ENCODE assay signal across 14 mouse cellular contexts in genomic region chr5:131711474-131712129, GRCm38 (mm10).
DNase-seq lines count a peak whose midpoint lies in the region; ATAC-seq and TF ChIP-seq lines count a peak whose summit lies in the region.
"Had no signal": no experiment of that assay in that cellular context is flagged by ENCODE, and none has a peak within 500 bp of the region (broad histone marks: within the 10 kb centered on the region; RNA-seq: fewer than 3 reads in every experiment).

No protein-coding gene starts in this region.

- TF ChIP-seq POLR2A in kidney, adult 2 months (IDR thresholded peaks at IDR 0.05; ENCODE audit: low read depth, low read length) = no peak
- TF ChIP-seq POLR2A in limb, embryonic 14.5 days (IDR thresholded peaks at IDR 0.05; ENCODE audit: borderline replicate concordance, extremely low read depth, insufficient read depth, insufficient read length) = no peak

- intact Hi-C loops in heart, postnatal 10 days (cut with DNase I) = no loop called here

- H3K27me3 ChIP-seq in kidney, adult 2 months (replicated peaks; ENCODE audit: control insufficient read depth, insufficient read depth, low read length) = no peaks in the 10 kb centered on the region
- no peaks in the 10 kb centered on the region for H3K27me3 ChIP-seq in limb, embryonic 14.5 days (ENCODE audit: control insufficient read depth, insufficient read depth, low read length)
- H3K27me3 ChIP-seq: forebrain, embryonic 12.5 days; hindbrain, embryonic 15.5 days had no signal

- TF ChIP-seq CTCF in kidney, adult 2 months (conservative IDR thresholded peaks at IDR 0.05; ENCODE audit: insufficient read depth, insufficient read length, low read depth, low read length) = no peak

- H3K36me3 ChIP-seq in kidney, adult 2 months (ENCODE audit: control insufficient read depth, insufficient read depth, low read length) = no peaks in the 10 kb centered on the region
- peaks cover 10% of the 10 kb centered on the region for H3K36me3 ChIP-seq in limb, embryonic 14.5 days (ENCODE audit: control insufficient read depth, insufficient read depth, low read length)
- H3K36me3 ChIP-seq: hindbrain, embryonic 15.5 days had no signal

- no peak overlapping the region for H3K9ac ChIP-seq in limb, embryonic 14.5 days (ENCODE audit: low read depth, low read length, severe bottlenecking)
- H3K9ac ChIP-seq: forebrain, embryonic 12.5 days; hindbrain, embryonic 15.5 days; liver, embryonic 14.5 days had no signal

- H3K27ac ChIP-seq in kidney, adult 2 months (ENCODE audit: insufficient read depth, low read depth, low read length) = no peak overlapping the region
- H3K27ac ChIP-seq in limb, embryonic 14.5 days (replicated peaks; ENCODE audit: low read depth, low read length) = 0 out of 2 replicates have a peak overlapping the region, but pooled peaks have one; percentile 3
- H3K27ac ChIP-seq: forebrain, embryonic 12.5 days; heart, embryonic 10.5 days; hindbrain, embryonic 15.5 days; liver, embryonic 14.5 days had no signal

- WGBS in kidney, adult 2 months = 39% methylated on average over 5 of the region's 5 CpGs
- 22% methylated on average over 5 of the region's 5 CpGs for WGBS in limb, embryonic 14.5 days

- H3K9me3 ChIP-seq in limb, embryonic 14.5 days (ENCODE audit: control insufficient read depth, low read length) = 0 out of 2 replicates have a peak, but pooled peaks cover 8% of the 10 kb centered on the region
- H3K9me3 ChIP-seq: forebrain, embryonic 12.5 days; hindbrain, embryonic 15.5 days had no signal

- H3K4me1 ChIP-seq in kidney, adult 2 months (ENCODE audit: control insufficient read depth, insufficient read depth, low read length) = 0 out of 2 replicates have a peak, but pooled peaks cover 3% of the 10 kb centered on the region
- peaks cover 10% of the 10 kb centered on the region; the same call in 1 of the 2 replicates for H3K4me1 ChIP-seq in limb, embryonic 14.5 days (ENCODE audit: control insufficient read depth, insufficient read depth, low read length)

- peak; percentile 3 for DNase-seq in kidney, adult 2 months
- DNase-seq in kidney, postnatal 25 days = no peak
- DNase-seq in adrenal gland, postnatal 14 days = peak; percentile 33
- peak; percentile 25 to 63 for DNase-seq in adrenal gland, postnatal 36 days
- no peak for DNase-seq in limb, embryonic 14.5 days (ENCODE audit: low spot score)
- DNase-seq in B cell, adult 2 months = no peak
- DNase-seq in heart, postnatal 10 days = no peak
- DNase-seq: cerebellum, adult 8-10 months; gastrocnemius, postnatal 10 days; right cerebral cortex, postnatal 4 days had no signal

- H3K4me2 ChIP-seq in limb, embryonic 14.5 days (replicated peaks; ENCODE audit: low read depth, low read length, severe bottlenecking) = no peak overlapping the region
- H3K4me2 ChIP-seq: forebrain, embryonic 12.5 days; hindbrain, embryonic 15.5 days had no signal

- no peak for ATAC-seq in limb, embryonic 14.5 days (ENCODE audit: low FRiP score, low read depth)

- no peak overlapping the region for H3K4me3 ChIP-seq in kidney, adult 2 months (ENCODE audit: insufficient read depth, low read depth, low read length)
- H3K4me3 ChIP-seq in limb, embryonic 14.5 days (replicated peaks; ENCODE audit: low read length) = no peak overlapping the region
- H3K4me3 ChIP-seq: forebrain, embryonic 12.5 days; heart, embryonic 10.5 days; hindbrain, embryonic 15.5 days had no signal

Comparison
In these comparisons a context has a peak if more than half of its experiments do, and no peak if none do; other contexts are left out.
1. DNase-seq: peak in kidney, adult 2 months (single experiment), adrenal gland, postnatal 14 days (single experiment) and adrenal gland, postnatal 36 days (2 of 2); none in kidney, postnatal 25 days (0 of 2), limb, embryonic 14.5 days (single experiment), B cell, adult 2 months (0 of 2) and heart, postnatal 10 days (0 of 2).